ENCODE assay signal across 12 mouse cellular contexts in genomic region chr10:19956745-19957144, GRCm38 (mm10). TPM values are rescaled to one million over a fixed set of nuclear protein-coding genes. Genes with fewer than 3 reads are reported as not detected.
DNase-seq lines count a peak whose midpoint lies in the region; ATAC-seq lines count a peak whose summit lies in the region.
"Had no signal": no experiment of that assay in that cellular context is flagged by ENCODE, and none has a peak within 500 bp of the region (broad histone marks: within the 10 kb centered on the region; RNA-seq: fewer than 3 reads in every experiment).

No protein-coding gene starts in this region.

- H3K36me3 ChIP-seq in heart, embryonic 10.5 days, result no peaks in the 10 kb centered on the region
- no peaks in the 10 kb centered on the region for H3K36me3 ChIP-seq in intestine, embryonic 16.5 days (ENCODE audit: control insufficient read depth, insufficient read depth, low read length)
- no peaks in the 10 kb centered on the region for H3K36me3 ChIP-seq in stomach, embryonic 14.5 days (ENCODE audit: control insufficient read depth, insufficient read depth, low read length)

- ATAC-seq in intestine, embryonic 16.5 days, result peak; percentile 80
- peak; percentile 91 for ATAC-seq in stomach, embryonic 14.5 days (ENCODE audit: insufficient number of reproducible peaks, insufficient read depth, low FRiP score, low read depth)
- ATAC-seq: forebrain, embryonic 13.5 days; midbrain, embryonic 16.5 days had no signal

- 50% methylated on average over 6 of the region's 6 CpGs for WGBS in heart, embryonic 10.5 days
- WGBS in intestine, embryonic 16.5 days, result 34% methylated on average over 6 of the region's 6 CpGs
- 24% methylated on average over 6 of the region's 6 CpGs for WGBS in stomach, embryonic 14.5 days

- no peak overlapping the region for H3K4me2 ChIP-seq in intestine, embryonic 16.5 days (ENCODE audit: low read depth, low read length)
- H3K4me2 ChIP-seq in stomach, embryonic 14.5 days (replicated peaks; ENCODE audit: low read depth, low read length), result peak overlapping the region; percentile 18; the same call in 1 of the 2 replicates
- H3K4me2 ChIP-seq: forebrain, embryonic 13.5 days had no signal

- H3K9me3 ChIP-seq in heart, embryonic 10.5 days, result no peaks in the 10 kb centered on the region
- H3K9me3 ChIP-seq in intestine, embryonic 16.5 days (ENCODE audit: control insufficient read depth, low read length), result no peaks in the 10 kb centered on the region
- no peaks in the 10 kb centered on the region for H3K9me3 ChIP-seq in stomach, embryonic 14.5 days (ENCODE audit: control insufficient read depth, low read depth, low read length)
- H3K9me3 ChIP-seq: forebrain, embryonic 13.5 days had no signal

- no peaks in the 10 kb centered on the region for H3K27me3 ChIP-seq in heart, embryonic 10.5 days (ENCODE audit: insufficient read depth, poor library complexity, severe bottlenecking)
- H3K27me3 ChIP-seq in intestine, embryonic 16.5 days (replicated peaks; ENCODE audit: control insufficient read depth, insufficient read depth, low read length), result no peaks in the 10 kb centered on the region
- no peaks in the 10 kb centered on the region for H3K27me3 ChIP-seq in stomach, embryonic 14.5 days (ENCODE audit: control insufficient read depth, insufficient read depth, low read length)
- H3K27me3 ChIP-seq: forebrain, embryonic 13.5 days had no signal

- peaks cover 46% of the 10 kb centered on the region for H3K4me1 ChIP-seq in heart, embryonic 10.5 days
- H3K4me1 ChIP-seq in intestine, embryonic 16.5 days (ENCODE audit: control insufficient read depth, insufficient read depth, low read length), result peaks cover 8% of the 10 kb centered on the region; the same call in 1 of the 2 replicates
- H3K4me1 ChIP-seq in stomach, embryonic 14.5 days (ENCODE audit: control insufficient read depth, insufficient read depth, low read length), result peaks cover 21% of the 10 kb centered on the region
- H3K4me1 ChIP-seq: forebrain, embryonic 13.5 days had no signal

- H3K27ac ChIP-seq in heart, embryonic 10.5 days, result 0 out of 2 replicates have a peak overlapping the region, but pooled peaks have one; percentile 29
- no peak overlapping the region for H3K27ac ChIP-seq in intestine, embryonic 16.5 days (ENCODE audit: low read length)
- H3K27ac ChIP-seq in stomach, embryonic 14.5 days (ENCODE audit: low read length), result peak overlapping the region; percentile 77
- H3K27ac ChIP-seq: forebrain, embryonic 13.5 days had no signal

- DNase-seq in kidney, adult 9 months, result peak; percentile 34
- DNase-seq in kidney, postnatal 4 days, result no peak
- DNase-seq in heart, embryonic 10.5 days (ENCODE audit: low spot score), result no peak
- no peak for DNase-seq in spleen, postnatal 4 days (ENCODE audit: low spot score in 2 of 2)
- DNase-seq in thymus, postnatal 10 days (ENCODE audit: low spot score in 2 of 2), result no peak
- DNase-seq: adrenal gland, postnatal 25 days; cerebellum, adult 11 months; right cerebral cortex, postnatal 25 days had no signal

- H3K4me3 ChIP-seq in heart, embryonic 10.5 days, result peak overlapping the region; percentile 9; the same call in 1 of the 2 replicates
- no peak overlapping the region for H3K4me3 ChIP-seq in intestine, embryonic 16.5 days (ENCODE audit: low read length)
- H3K4me3 ChIP-seq in stomach, embryonic 14.5 days (ENCODE audit: low read depth, low read length), result no peak overlapping the region
- H3K4me3 ChIP-seq: forebrain, embryonic 13.5 days had no signal

- no peak overlapping the region for H3K9ac ChIP-seq in intestine, embryonic 16.5 days (ENCODE audit: low read depth, low read length)
- H3K9ac ChIP-seq in stomach, embryonic 14.5 days (replicated peaks; ENCODE audit: low read depth, low read length), result no peak overlapping the region
- H3K9ac ChIP-seq: forebrain, embryonic 13.5 days had no signal

RNA-seq across cellular contexts. Expression of gene Map3k5, which starts 22.5 kb away (rescaled TPM):
- polyA plus RNA-seq in heart, embryonic 10.5 days (2016; fragmentation: Nextera tagmentation; extraction: Ambion mirVana), result 2.4 and 2.6 TPM in 2 replicates
- 1.2 and 1.4 TPM in 2 replicates for polyA plus RNA-seq in intestine, embryonic 16.5 days (2015; fragmentation: Nextera tagmentation; extraction: Ambion mirVana)
- polyA plus RNA-seq in stomach, embryonic 14.5 days (2014; fragmentation: Nextera tagmentation; extraction: Ambion mirVana), result 4.6 and 5.0 TPM in 2 replicates

RNA-seq across cellular contexts. Expression of gene Pex7, which starts 49.3 kb away (rescaled TPM):
- polyA plus RNA-seq in heart, embryonic 10.5 days (2016; fragmentation: Nextera tagmentation; extraction: Ambion mirVana), result 31.6 and 41.5 TPM in 2 replicates
- polyA plus RNA-seq in intestine, embryonic 16.5 days (2015; fragmentation: Nextera tagmentation; extraction: Ambion mirVana), result 51.4 and 57.0 TPM in 2 replicates
- 34.8 and 37.3 TPM in 2 replicates for polyA plus RNA-seq in stomach, embryonic 14.5 days (2014; fragmentation: Nextera tagmentation; extraction: Ambion mirVana)
